Mouse (Mus musculus): ENCODE data around the gene Slc25a42. TPM values are rescaled to one million over a fixed set of nuclear protein-coding genes. Genes with fewer than 3 reads are reported as not detected.
"Not testable (repeated sequence)": the region's sequence is repeated elsewhere in the genome, so short reads cannot be mapped to it uniquely, and the experiment has no call there.

Gene Slc25a42
- total RNA-seq, 2 experiments from 2014 or later = 39.0 to 45.4 TPM

DNA sequence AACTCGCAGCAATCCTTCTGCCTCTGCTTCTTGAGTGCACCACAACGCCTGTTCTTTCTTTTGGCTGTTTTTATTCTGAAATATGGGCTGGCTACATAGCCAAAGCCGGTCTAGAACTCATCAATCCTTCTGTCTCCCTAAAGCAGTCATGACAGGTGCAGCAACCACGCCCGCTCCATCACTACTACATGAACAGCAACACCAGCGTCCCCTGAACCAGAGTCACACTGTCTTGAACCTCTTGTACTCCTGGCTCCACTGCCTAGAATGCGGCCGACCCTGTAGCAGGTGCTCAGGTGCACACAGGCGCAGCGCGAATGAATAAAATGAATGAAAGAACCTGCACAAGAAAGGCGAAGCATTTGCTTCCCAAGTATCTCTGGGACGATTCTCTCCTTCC, 21.5 kb upstream of the Slc25a42 start:
- peak overlapping the region; percentile 69 for H3K4me3 ChIP-seq
- peak overlapping the region; percentile 100 for H3K27ac ChIP-seq
- DNase-seq (ENCODE audit: extremely low spot score in 1 of 2, low spot score in 2 of 2) = peak in 1 of 2 experiments; percentile 21
- intact Hi-C loops (cut with DNase I) = loop anchor here (2.0 kb wide), 1 partner anchor 23 kb away; no protein-coding TSS in a partner anchor
- no peak for TF ChIP-seq CTCF (IDR thresholded peaks at IDR 0.05)

- no peak for TF ChIP-seq CTCF (IDR thresholded peaks at IDR 0.05)
- intact Hi-C loops (cut with DNase I) = no loop called here
Observed at GRCm38 (mm10) chr8:70230837-70231236, 18.7 kb upstream of the Slc25a42 start.

GRCm38 (mm10) chr8:70227997-70228396, 15.9 kb upstream of the Slc25a42 start:
- TF ChIP-seq CTCF (IDR thresholded peaks at IDR 0.05) = no peak
- DNase-seq (ENCODE audit: extremely low spot score in 1 of 2, low spot score in 2 of 2) = no peak
- no peak overlapping the region for H3K27ac ChIP-seq
- intact Hi-C loops (cut with DNase I) = no loop called here
- H3K4me3 ChIP-seq = no peak overlapping the region

More at GRCm38 (mm10) chr8:70230837-70231236, 18.7 kb upstream of the Slc25a42 start:
- DNase-seq (ENCODE audit: extremely low spot score in 1 of 2, low spot score in 2 of 2) = no peak
- Histone ChIP-seq H3K4me3 (no peak overlapping the region), H3K27ac (no peak overlapping the region)

DNA sequence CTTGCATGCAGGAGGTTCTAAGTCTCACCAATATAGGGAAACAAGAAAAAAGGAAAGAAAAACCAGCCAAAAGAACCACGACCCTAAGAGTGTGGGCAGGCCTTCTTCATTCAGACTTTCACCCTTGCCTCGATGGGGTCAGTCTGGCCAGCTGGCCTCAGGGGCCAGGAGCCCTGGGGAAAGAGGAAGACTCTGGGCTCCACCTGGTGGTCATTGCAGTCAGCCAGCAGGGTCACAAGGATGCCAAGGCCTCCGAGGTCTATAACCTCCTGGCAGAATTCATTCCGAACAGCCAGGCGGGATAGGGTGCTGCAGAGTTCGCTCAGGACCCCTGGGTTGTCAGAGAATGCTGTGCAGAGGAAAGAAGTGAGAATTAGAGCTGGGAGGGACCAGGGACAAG, 11.2 kb upstream of the Slc25a42 start:
- no peak overlapping the region for H3K27ac ChIP-seq
- peak; percentile 69 for TF ChIP-seq CTCF (IDR thresholded peaks at IDR 0.05)
- H3K4me3 ChIP-seq = no peak overlapping the region
- intact Hi-C loops (cut with DNase I) = loop anchor here (1.0 kb wide), 1 partner anchor 23 kb away; no protein-coding TSS in a partner anchor
- DNase-seq (ENCODE audit: extremely low spot score in 1 of 2, low spot score in 2 of 2) = no peak

GRCm38 (mm10) chr8:70222041-70222440, 9.9 kb upstream of the Slc25a42 start:
- TF ChIP-seq CTCF (IDR thresholded peaks at IDR 0.05) = no peak
- no peak overlapping the region for H3K4me3 ChIP-seq
- intact Hi-C loops (cut with DNase I) = no loop called here
- DNase-seq (ENCODE audit: extremely low spot score in 1 of 2, low spot score in 2 of 2) = no peak
- H3K27ac ChIP-seq = no peak overlapping the region

- H3K27ac ChIP-seq = no peak overlapping the region
- intact Hi-C loops (cut with DNase I) = no loop called here
- no peak for TF ChIP-seq CTCF (IDR thresholded peaks at IDR 0.05)
- no peak for DNase-seq (ENCODE audit: extremely low spot score in 1 of 2, low spot score in 2 of 2)
- no peak overlapping the region for H3K4me3 ChIP-seq
Observed at GRCm38 (mm10) chr8:70220911-70221310, 8.8 kb upstream of the Slc25a42 start.

- intact Hi-C loops (cut with DNase I) = no loop called here
- no peak overlapping the region for H3K27ac ChIP-seq
- DNase-seq (ENCODE audit: extremely low spot score in 1 of 2, low spot score in 2 of 2) = no peak
- no peak for TF ChIP-seq CTCF (IDR thresholded peaks at IDR 0.05)
- no peak overlapping the region for H3K4me3 ChIP-seq
Observed at GRCm38 (mm10) chr8:70220236-70220840, 8.2 kb upstream of the Slc25a42 start.

GRCm38 (mm10) chr8:70219107-70219684, 7.1 kb upstream of the Slc25a42 start:
- intact Hi-C loops (cut with DNase I) = no loop called here
- no peak for DNase-seq (ENCODE audit: extremely low spot score in 1 of 2, low spot score in 2 of 2)
- no peak overlapping the region for H3K4me3 ChIP-seq
- TF ChIP-seq CTCF (IDR thresholded peaks at IDR 0.05) = no peak
- no peak overlapping the region for H3K27ac ChIP-seq

DNA sequence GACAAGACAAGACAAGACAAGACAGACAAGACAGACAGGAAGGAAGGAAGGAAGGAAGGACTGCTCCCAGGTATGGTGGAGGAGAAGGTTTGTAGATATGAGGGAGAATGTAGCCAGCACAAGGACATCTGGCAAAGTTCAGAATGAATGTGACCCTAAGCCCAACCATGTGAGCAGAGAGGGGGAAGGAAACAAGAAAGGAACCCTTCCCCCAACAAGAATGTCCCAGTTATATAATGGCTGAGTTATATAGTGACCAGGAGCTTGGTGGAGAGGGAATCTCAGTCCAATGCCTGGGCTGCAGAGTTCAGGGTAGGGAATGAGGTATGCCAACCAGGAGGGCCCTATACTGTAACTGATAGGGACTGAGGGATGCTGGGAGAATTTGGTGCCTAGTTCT, 5.3 kb upstream of the Slc25a42 start:
- no peak overlapping the region for H3K27ac ChIP-seq
- no peak for DNase-seq (ENCODE audit: extremely low spot score in 1 of 2, low spot score in 2 of 2)
- H3K4me3 ChIP-seq = no peak overlapping the region
- no peak for TF ChIP-seq CTCF (IDR thresholded peaks at IDR 0.05)
- intact Hi-C loops (cut with DNase I) = no loop called here

- H3K27ac ChIP-seq = no peak overlapping the region
- intact Hi-C loops (cut with DNase I) = no loop called here
- no peak overlapping the region for H3K4me3 ChIP-seq
- TF ChIP-seq CTCF (IDR thresholded peaks at IDR 0.05) = no peak
- DNase-seq (ENCODE audit: extremely low spot score in 1 of 2, low spot score in 2 of 2) = peak; percentile 46 to 74
Observed at GRCm38 (mm10) chr8:70216566-70216965, 4.5 kb upstream of the Slc25a42 start.

DNA sequence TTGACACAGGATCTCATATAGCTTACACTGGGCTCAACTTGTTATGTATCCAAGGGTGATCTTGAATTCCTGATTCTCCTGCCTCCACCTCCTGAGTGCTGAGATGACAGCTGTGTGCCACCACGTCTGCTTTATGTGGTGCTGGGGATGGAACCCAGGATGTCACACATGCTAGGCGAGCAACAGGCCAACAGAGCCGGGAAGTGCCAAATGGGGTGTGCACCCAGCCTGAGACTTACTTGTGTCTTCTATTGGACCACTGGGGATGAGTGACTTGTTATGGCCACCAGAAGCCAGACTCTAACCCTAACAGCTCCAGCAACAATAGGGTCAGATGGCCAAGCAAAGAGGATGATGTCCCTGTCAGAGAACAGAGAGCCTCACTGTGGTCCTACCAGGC, 4.1 kb upstream of the Slc25a42 start:
- intact Hi-C loops (cut with DNase I); H3K4me3 ChIP-seq; DNase-seq (ENCODE audit: extremely low spot score in 1 of 2, low spot score in 2 of 2); H3K27ac ChIP-seq: not testable (repeated sequence)

DNA sequence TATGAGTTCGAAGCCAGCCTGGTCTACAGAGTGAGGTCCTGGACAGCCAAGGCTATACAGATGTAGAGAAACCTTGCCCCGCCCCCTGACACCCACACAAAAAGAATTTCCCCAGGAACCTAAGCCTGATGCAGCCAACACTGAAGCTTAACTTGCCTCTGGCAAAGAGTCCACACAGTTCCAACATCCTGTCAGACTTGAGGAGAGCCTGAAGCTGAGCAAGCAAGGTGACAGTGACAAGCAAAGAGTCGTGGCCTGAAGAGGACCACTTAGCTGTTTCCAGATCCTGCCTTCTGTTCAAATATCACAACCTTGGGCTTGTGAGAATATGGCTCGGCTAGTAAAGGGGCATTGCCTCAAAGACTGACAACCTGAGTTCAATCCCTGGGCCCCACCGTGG, 3.0 kb upstream of the Slc25a42 start:
- intact Hi-C loops (cut with DNase I) = no loop called here
- DNase-seq (ENCODE audit: extremely low spot score in 1 of 2, low spot score in 2 of 2) = no peak

DNA sequence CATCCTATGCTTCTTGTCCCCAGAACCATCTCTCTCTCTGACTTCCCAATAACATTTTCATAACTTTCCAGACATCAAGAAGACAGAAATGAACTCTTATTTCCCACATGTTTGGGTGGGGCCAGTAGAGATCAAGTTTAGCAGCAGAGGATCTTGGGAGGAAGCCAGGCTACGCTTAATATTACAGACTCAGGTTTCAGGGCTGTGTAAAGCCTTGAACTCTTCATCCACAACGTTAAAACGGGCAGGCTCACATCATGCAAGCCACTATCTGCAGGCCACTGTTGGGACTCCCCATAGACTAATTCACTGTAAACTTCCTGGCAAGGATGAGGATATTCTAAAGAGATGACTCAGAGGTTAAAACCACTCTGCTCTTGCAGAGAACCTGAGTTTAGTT, 2.3 kb upstream of the Slc25a42 start:
- Histone ChIP-seq H3K27ac (no peak overlapping the region), H3K4me3 (no peak overlapping the region)
- TF ChIP-seq CTCF (IDR thresholded peaks at IDR 0.05) = no peak
- no peak for DNase-seq (ENCODE audit: extremely low spot score in 1 of 2, low spot score in 2 of 2)
- intact Hi-C loops (cut with DNase I) = no loop called here

More for the DNA sequence above, 3.0 kb upstream of the Slc25a42 start:
- Histone ChIP-seq H3K27ac (no peak overlapping the region), H3K4me3 (no peak overlapping the region)
- TF ChIP-seq CTCF (IDR thresholded peaks at IDR 0.05) = no peak
